Mouse (Mus musculus) heart, embryonic 12.5 days (tissue): Measurements from ENCODE around the gene Gpsm1. TPM values are rescaled to one million over a fixed set of nuclear protein-coding genes. Genes with fewer than 3 reads are reported as not detected.
A peak's percentile ranks its signal among the peaks of the same experiment; 100 is the strongest.

Source experiments
- ATAC-seq: fragments of 200-750 bp; cut with Nextera tagmentation; 2 replicates; pipeline ENCODE4 v1.8.0; 2017; ENCODE audit warnings: moderate TSS enrichment, moderate library complexity; ENCODE audit not compliant: insufficient number of reproducible peaks, low FRiP score
- H3K27ac ChIP-seq: fragments of 300-500 bp; sonication (generic); 2 replicates; pipeline ENCODE4 v1.5.1; 2016; ENCODE audit warnings: mild to moderate bottlenecking, moderate library complexity; ENCODE audit not compliant: poor library complexity, severe bottlenecking
- H3K27me3 ChIP-seq: fragments of 300-500 bp; sonication (generic); replicated peaks from 2 replicates; pipeline ENCODE4 v1.6.1; 2016; ENCODE audit warnings: mild to moderate bottlenecking, moderate library complexity
- H3K36me3 ChIP-seq: fragments of 300-500 bp; sonication (generic); 2 replicates; pipeline ENCODE4 v1.6.1; 2016; ENCODE audit warnings: mild to moderate bottlenecking, moderate library complexity
- H3K4me1 ChIP-seq: fragments of 300-500 bp; sonication (generic); replicated peaks from 2 replicates; pipeline ENCODE4 v1.6.1; 2016; ENCODE audit warnings: mild to moderate bottlenecking
- H3K4me2 ChIP-seq: fragments of 300-500 bp; sonication (generic); 2 replicates; pipeline ENCODE4 v1.6.1; 2016; ENCODE audit warnings: mild to moderate bottlenecking, moderate library complexity
- H3K4me3 ChIP-seq: fragments of 300-500 bp; sonication (generic); 2 replicates; pipeline ENCODE4 v1.5.1; 2016; ENCODE audit warnings: mild to moderate bottlenecking
- H3K9ac ChIP-seq: fragments of 300-500 bp; sonication (generic); 2 replicates; pipeline ENCODE4 v1.6.1; 2016; ENCODE audit warnings: mild to moderate bottlenecking, moderate library complexity
- H3K9me3 ChIP-seq: fragments of 300-500 bp; sonication (generic); replicated peaks from 2 replicates; pipeline ENCODE4 v1.6.1; 2016; ENCODE audit warnings: mild to moderate bottlenecking, moderate library complexity
- WGBS: fragments of 180-500 bp; shearing (Covaris S2); methylation state at CpG from one replicate; pipeline ENCODE4 v1.1.7; 2016; 5-methylcytosine and 5-hydroxymethylcytosine counted together
- polyA plus RNA-seq: library from polyadenylated mRNA; unstranded; fragments of >200 nt; fragmentation: Nextera tagmentation; extraction: Ambion mirVana; gene quantifications from 2 replicates; pipeline ENCODE4 v1.2.1, GENCODE M21; 2016

The Gpsm1 gene
- polyA plus RNA-seq, 1 experiment from 2014 or later = 39.9 TPM

GRCm38 (mm10) chr2:26298208-26298855, 17.0 kb upstream of the Gpsm1 start:
- Histone ChIP-seq H3K4me2 (peak overlapping the region; percentile 66), H3K4me1 (peaks cover 45% of the 10 kb centered on the region), H3K27me3 (no peaks in the 10 kb centered on the region), H3K36me3 (no peaks in the 10 kb centered on the region), H3K27ac (peak overlapping the region; percentile 10; the same call in 1 of the 2 replicates), H3K4me3 (peak overlapping the region; percentile 31), H3K9me3 (no peaks in the 10 kb centered on the region), H3K9ac (peak overlapping the region; percentile 33; the same call in 1 of the 2 replicates)
- peak; percentile 62 for ATAC-seq
- WGBS = 3% methylated on average over 10 of the region's 10 CpGs

GRCm38 (mm10) chr2:26298856-26299230, 16.5 kb upstream of the Gpsm1 start:
- H3K4me3 ChIP-seq = no peak overlapping the region
- no peaks in the 10 kb centered on the region for H3K27me3 ChIP-seq
- 0 out of 2 replicates have a peak overlapping the region, but pooled peaks have one; percentile 10 for H3K9ac ChIP-seq
- H3K9me3 ChIP-seq = no peaks in the 10 kb centered on the region
- ATAC-seq = no peak
- peaks cover 45% of the 10 kb centered on the region for H3K4me1 ChIP-seq
- 0 out of 2 replicates have a peak overlapping the region, but pooled peaks have one; percentile 10 for H3K27ac ChIP-seq
- no peaks in the 10 kb centered on the region for H3K36me3 ChIP-seq
- peak overlapping the region; percentile 66 for H3K4me2 ChIP-seq
- 39% methylated on average over 4 of the region's 4 CpGs for WGBS

- WGBS = 60% methylated on average over 7 of the region's 7 CpGs
- H3K4me1 ChIP-seq = peaks cover 45% of the 10 kb centered on the region
- H3K9ac ChIP-seq = 0 out of 2 replicates have a peak overlapping the region, but pooled peaks have one; percentile 10
- no peak overlapping the region for H3K4me3 ChIP-seq
- no peaks in the 10 kb centered on the region for H3K9me3 ChIP-seq
- no peak overlapping the region for H3K4me2 ChIP-seq
- no peaks in the 10 kb centered on the region for H3K27me3 ChIP-seq
- H3K27ac ChIP-seq = no peak overlapping the region
- no peak for ATAC-seq
- no peaks in the 10 kb centered on the region for H3K36me3 ChIP-seq
These were observed 16.0 kb upstream of the Gpsm1 start for GRCm38 (mm10) chr2:26299336-26299735.

GRCm38 (mm10) chr2:26300161-26300807, 15.0 kb upstream of the Gpsm1 start:
- 33% methylated on average over 5 of the region's 5 CpGs for WGBS
- ATAC-seq = no peak

GRCm38 (mm10) chr2:26300808-26301174, 14.5 kb upstream of the Gpsm1 start:
- WGBS = 3% methylated on average over 3 of the region's 3 CpGs
- no peaks in the 10 kb centered on the region for H3K27me3 ChIP-seq
- H3K9ac ChIP-seq = no peak overlapping the region
- no peak overlapping the region for H3K27ac ChIP-seq
- no peaks in the 10 kb centered on the region for H3K36me3 ChIP-seq
- H3K4me3 ChIP-seq = no peak overlapping the region
- H3K4me2 ChIP-seq = peak overlapping the region; percentile 20; the same call in 1 of the 2 replicates
- H3K9me3 ChIP-seq = no peaks in the 10 kb centered on the region
- peaks cover 45% of the 10 kb centered on the region for H3K4me1 ChIP-seq
- no peak; the same call in 1 of the 2 replicates for ATAC-seq

More at GRCm38 (mm10) chr2:26300161-26300807, 15.0 kb upstream of the Gpsm1 start:
- H3K4me2 ChIP-seq = peak overlapping the region; percentile 20; the same call in 1 of the 2 replicates
- no peaks in the 10 kb centered on the region for H3K27me3 ChIP-seq
- no peaks in the 10 kb centered on the region for H3K9me3 ChIP-seq
- H3K4me1 ChIP-seq = peaks cover 45% of the 10 kb centered on the region
- no peak overlapping the region for H3K4me3 ChIP-seq
- H3K9ac ChIP-seq = no peak overlapping the region
- no peaks in the 10 kb centered on the region for H3K36me3 ChIP-seq
- 0 out of 2 replicates have a peak overlapping the region, but pooled peaks have one; percentile 20 for H3K27ac ChIP-seq

GRCm38 (mm10) chr2:26302005-26302503, 13.3 kb upstream of the Gpsm1 start:
- no peak for ATAC-seq

GRCm38 (mm10) chr2:26304711-26305110, 10.6 kb upstream of the Gpsm1 start:
- Histone ChIP-seq H3K4me3 (no peak overlapping the region), H3K4me1 (peaks cover 18% of the 10 kb centered on the region), H3K27me3 (no peaks in the 10 kb centered on the region), H3K9me3 (no peaks in the 10 kb centered on the region), H3K36me3 (no peaks in the 10 kb centered on the region), H3K9ac (no peak overlapping the region), H3K27ac (no peak overlapping the region), H3K4me2 (no peak overlapping the region)
- no peak for ATAC-seq
- WGBS = 73% methylated on average over 1 of the region's 1 CpGs

More at GRCm38 (mm10) chr2:26302005-26302503, 13.3 kb upstream of the Gpsm1 start:
- no peak overlapping the region for H3K27ac ChIP-seq
- H3K4me1 ChIP-seq = peaks cover 37% of the 10 kb centered on the region
- no peaks in the 10 kb centered on the region for H3K27me3 ChIP-seq
- no peak overlapping the region for H3K4me3 ChIP-seq
- H3K9ac ChIP-seq = no peak overlapping the region
- WGBS = 83% methylated on average over 10 of the region's 10 CpGs
- no peak overlapping the region for H3K4me2 ChIP-seq
- no peaks in the 10 kb centered on the region for H3K36me3 ChIP-seq
- H3K9me3 ChIP-seq = no peaks in the 10 kb centered on the region

GRCm38 (mm10) chr2:26305555-26305954, 9.8 kb upstream of the Gpsm1 start:
- Histone ChIP-seq H3K9ac (no peak overlapping the region), H3K4me1 (peaks cover 17% of the 10 kb centered on the region), H3K27me3 (no peaks in the 10 kb centered on the region), H3K4me3 (no peak overlapping the region), H3K9me3 (no peaks in the 10 kb centered on the region), H3K36me3 (no peaks in the 10 kb centered on the region), H3K4me2 (no peak overlapping the region), H3K27ac (no peak overlapping the region)
- 63% methylated on average over 2 of the region's 2 CpGs for WGBS
- no peak for ATAC-seq

GRCm38 (mm10) chr2:26306702-26307101, 8.6 kb upstream of the Gpsm1 start:
- Histone ChIP-seq H3K4me2 (no peak overlapping the region), H3K4me3 (no peak overlapping the region), H3K9ac (no peak overlapping the region), H3K4me1 (peaks cover 18% of the 10 kb centered on the region), H3K9me3 (no peaks in the 10 kb centered on the region), H3K27ac (no peak overlapping the region), H3K27me3 (no peaks in the 10 kb centered on the region), H3K36me3 (no peaks in the 10 kb centered on the region)
- 80% methylated on average over 3 of the region's 3 CpGs for WGBS
- ATAC-seq = no peak

GRCm38 (mm10) chr2:26309739-26310138, 5.6 kb upstream of the Gpsm1 start:
- WGBS = 11% methylated on average over 10 of the region's 10 CpGs
- Histone ChIP-seq H3K36me3 (no peaks in the 10 kb centered on the region), H3K9ac (no peak overlapping the region), H3K4me2 (peak overlapping the region; percentile 30), H3K9me3 (no peaks in the 10 kb centered on the region), H3K4me1 (peaks cover 35% of the 10 kb centered on the region), H3K27me3 (no peaks in the 10 kb centered on the region), H3K27ac (peak overlapping the region; percentile 77), H3K4me3 (no peak overlapping the region)
- ATAC-seq = peak; percentile 63; the same call in 1 of the 2 replicates

GRCm38 (mm10) chr2:26311936-26312335, 3.4 kb upstream of the Gpsm1 start:
- Histone ChIP-seq H3K27ac (no peak overlapping the region), H3K9ac (no peak overlapping the region), H3K27me3 (no peaks in the 10 kb centered on the region), H3K36me3 (no peaks in the 10 kb centered on the region), H3K4me3 (no peak overlapping the region), H3K4me1 (peaks cover 50% of the 10 kb centered on the region), H3K9me3 (no peaks in the 10 kb centered on the region), H3K4me2 (no peak overlapping the region)
- WGBS = 54% methylated on average over 5 of the region's 5 CpGs
- ATAC-seq = no peak
